Mouse (Mus musculus) adrenal gland, adult (tissue): ENCODE measurements around the gene Ubqln4.

Source experiments
- DNase-seq, 2 experiments: peaks; one replicate each; pipeline ENCODE4 v3.0.0; 2022 to 2023; ENCODE audit warnings: low spot score in 1 of 2; ENCODE audit not compliant: inconsistent age in 2 of 2

Ubqln4 gene

DNA sequence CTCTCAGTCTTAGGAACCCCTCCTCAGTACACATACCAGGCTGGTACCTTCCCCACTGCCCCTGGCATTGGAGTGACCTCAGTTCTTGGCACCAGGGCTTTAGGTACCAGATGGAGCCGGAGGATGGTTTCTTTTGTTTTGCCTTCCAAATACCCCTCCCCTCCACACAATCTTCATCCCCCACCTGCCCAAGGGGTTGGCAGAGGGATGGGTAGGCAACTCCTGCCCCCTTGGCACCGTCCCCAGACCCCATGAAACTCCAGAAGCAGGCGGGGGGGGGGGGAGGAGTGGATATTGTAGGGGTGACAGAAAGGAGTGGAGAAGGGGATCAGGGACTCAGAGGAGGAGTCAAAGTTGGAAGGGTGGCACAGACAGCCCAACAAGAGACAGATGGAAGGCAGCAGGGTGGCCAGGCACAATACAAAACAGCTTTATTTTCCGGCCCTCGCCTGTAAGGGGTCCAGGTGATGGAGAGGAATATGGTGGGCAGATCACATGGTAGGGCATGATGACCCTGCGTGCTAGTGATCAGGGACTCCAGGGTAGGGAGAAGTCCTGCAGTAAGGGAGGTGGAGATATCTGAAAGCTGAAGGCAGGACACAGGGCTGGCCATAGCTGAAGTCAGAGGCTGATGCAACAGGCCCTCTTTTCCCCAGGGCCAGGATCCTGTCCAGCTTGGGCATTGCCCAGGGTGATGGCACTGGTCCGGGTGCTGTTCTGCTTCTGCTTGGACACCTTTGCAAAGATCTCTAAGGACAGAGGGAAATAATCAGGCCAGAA is 11.7 kb upstream of the Ubqln4 start:
- DNase-seq, result no peak

DNA sequence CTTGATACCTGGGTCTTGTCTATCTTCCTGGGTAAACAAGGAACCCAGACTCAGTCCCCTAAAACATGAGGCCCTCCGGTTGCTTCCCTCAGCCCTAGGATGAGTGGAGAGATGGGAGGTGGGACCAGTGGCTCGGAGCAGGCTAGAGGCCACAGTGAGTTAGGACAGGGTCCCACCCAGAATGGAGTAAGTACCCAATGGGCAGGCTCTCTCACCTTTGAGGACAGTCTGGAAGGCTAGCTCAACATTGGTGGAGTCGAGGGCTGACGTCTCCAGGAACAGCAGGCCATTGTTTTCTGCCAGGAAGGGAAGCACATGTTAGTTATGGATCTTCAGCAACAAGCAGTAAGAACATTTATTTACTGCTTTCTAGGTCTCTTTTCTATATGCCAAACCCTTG is 11.1 kb upstream of the Ubqln4 start:
- no peak for DNase-seq

DNA sequence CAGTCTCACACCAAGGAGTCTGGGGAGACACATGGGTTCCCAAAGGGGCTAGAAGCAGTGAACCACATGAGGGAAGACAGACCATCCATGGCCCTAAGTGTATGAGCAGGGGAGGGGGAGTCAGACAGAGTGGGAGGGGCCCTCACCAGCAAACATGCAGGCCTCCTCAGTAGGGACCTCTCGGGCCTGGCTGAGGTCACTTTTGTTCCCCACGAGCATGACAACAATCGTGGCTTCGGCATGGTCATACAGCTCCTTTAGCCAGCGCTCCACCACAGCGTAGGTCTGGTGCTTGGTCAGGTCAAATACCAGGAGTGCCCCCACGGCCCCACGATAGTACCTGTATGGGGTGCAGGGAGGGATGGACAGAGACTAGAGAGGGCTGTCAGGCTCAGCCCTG is 10.4 kb upstream of the Ubqln4 start:
- no peak for DNase-seq

DNA sequence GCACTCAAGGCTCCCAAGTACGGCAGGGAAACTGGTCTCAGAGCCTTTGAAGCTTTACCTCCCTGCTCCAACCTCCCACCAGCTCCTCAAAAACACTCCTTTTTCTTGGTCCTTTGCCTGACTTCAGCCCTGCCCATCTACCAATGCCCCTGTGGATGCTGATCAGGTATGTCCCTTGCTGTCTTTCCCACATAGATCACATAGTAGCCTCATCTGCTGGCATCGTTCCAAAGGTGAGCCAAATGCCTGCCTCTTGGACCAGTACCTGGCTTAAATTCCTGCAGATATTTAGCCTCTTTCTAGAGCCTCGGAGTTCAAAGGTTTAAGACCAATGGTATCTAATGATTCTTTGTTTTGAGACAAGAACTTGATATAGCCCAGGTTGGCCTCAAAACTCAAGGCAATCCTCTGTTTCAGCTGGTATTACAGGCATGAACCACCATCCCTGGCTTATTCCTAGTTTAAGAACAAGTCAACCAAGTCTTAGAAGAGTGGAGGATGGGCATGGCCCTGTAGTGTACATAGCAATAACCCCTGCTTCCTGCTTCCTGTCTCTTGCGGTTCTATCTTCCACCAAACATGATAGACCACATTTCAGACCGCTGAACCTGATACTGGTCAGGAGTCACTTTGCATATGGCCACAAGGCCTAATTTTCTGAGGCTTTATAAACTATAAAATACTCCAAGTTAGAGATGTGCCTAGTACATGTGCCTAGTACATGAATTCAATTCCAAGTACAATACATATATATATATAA is 9.7 kb upstream of the Ubqln4 start:
- DNase-seq, result no peak

DNA sequence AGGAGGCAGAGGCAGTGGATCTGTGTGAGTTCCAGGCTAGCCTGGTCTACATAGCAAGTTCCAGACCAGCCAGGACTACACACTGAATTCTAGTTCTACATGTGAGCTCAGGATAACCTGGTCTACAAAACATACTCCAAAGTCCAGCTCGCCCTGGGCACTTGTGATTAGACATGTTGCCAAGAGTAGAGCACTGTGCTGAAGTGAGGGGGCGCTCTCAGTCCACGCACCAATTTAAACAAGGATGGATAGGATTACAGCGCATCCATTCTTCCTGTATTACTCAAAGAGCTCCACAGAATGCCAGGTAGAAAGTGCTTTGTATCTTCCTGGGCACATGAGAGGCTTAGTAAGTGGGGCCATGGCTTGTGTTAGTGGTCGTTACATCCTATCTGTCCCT is 9.0 kb upstream of the Ubqln4 start:
- DNase-seq, result peak in 1 of 2 experiments; percentile 73

DNA sequence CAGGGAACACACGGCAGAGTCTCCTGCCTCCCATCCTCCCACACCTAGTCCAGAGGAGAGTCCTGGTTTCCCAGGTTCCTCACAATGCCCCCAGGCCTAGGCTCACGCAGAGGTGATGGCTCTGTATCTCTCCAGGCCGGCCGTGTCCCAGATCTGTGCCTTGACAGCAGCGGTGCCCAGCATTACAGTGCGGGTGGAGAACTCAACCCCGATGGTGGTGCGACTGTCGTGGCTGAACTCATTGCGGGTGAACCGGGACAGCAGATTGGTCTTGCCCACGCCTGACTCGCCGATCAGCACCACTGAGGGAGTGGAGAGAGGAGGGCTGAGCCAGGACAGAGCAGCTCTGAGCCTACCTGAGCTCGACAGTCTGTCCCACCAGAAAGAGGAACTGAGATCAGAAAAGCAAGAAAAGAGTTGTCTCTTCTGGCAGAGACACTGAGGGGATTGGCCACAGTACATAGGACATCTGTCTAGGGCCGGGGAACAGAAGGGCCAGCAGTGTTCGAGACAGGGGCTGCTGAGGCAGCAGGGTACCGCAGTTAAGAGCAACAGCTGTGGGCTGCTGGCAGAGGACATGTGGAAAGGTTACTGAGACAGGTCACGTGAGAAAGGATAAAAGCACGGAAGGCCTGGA is 8.5 kb upstream of the Ubqln4 start:
- no peak for DNase-seq

DNA sequence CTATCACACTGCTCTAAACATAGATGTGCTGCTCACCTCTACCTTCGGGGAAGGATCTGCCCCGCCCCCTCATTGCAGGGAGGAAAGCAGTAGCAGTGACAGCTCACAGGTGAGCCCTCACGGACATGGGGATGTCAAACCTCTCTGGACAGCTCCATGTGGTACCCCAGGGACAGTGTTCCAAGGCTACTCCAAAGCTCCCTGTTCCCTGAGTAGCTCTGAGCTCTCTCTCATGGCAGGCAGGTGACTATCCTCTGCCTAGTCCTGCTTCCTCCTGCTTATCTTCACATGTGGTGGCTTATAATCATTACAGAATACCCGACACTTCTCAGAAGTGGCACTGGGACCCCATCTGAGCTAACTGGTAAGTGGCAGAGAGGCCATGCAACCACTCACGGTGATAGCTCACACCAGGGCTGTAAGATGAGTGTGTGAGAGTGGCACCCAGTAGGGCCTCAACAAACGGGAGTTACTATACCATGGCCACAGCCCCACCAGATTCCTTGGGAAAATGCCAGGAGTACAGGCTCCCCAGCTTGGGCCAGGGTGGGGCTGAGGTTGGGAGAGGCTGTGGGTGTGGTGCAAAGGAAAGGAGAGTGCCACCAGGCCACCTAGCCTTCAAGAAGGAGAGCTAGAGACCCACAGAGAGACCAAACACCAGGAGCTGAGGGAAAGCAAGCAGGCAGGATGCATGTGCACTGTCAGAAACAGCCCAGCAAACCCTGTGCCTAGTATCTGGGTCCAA is 6.7 kb upstream of the Ubqln4 start:
- DNase-seq, result no peak

DNA sequence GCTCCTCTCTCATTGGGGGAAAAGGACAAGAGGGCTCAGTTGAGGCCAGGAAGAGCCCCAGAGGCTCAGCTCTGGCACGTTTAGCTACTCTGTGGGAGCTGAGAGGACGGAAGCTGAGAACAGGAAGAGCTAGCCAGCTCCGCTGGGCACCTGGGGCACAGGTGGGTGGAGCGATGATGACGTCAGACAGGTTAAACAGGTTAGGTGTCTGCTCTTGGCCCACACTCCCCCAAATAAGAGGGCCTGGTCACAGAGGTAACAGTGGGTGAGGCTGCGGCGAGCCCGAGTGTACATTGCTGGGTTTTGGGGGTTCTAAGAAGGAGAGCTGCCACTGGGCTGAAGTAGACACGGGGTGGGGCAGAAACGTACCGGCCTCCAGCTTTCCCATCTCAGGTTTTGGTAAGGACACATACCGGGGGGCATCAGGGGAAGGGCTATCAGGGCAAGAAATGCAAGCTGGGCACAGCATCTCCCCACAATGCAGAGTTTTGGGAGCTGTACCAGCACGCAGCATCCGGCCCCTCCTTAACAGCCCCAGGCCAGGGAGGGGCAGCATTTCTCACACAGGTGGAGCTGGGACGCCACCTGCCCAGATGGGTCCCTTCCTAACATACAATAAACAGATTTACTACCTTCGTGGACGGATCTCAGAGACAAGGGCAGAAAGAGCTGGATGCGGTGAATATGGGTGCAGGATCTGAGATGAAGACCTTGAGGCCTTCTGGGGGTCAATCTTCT is 5.2 kb upstream of the Ubqln4 start, which contains the start of gene Rab25:
Gene Rab25, minus strand, starts transcription at position 121 of the 738 bp plus-strand sequence.
- no peak for DNase-seq

DNA sequence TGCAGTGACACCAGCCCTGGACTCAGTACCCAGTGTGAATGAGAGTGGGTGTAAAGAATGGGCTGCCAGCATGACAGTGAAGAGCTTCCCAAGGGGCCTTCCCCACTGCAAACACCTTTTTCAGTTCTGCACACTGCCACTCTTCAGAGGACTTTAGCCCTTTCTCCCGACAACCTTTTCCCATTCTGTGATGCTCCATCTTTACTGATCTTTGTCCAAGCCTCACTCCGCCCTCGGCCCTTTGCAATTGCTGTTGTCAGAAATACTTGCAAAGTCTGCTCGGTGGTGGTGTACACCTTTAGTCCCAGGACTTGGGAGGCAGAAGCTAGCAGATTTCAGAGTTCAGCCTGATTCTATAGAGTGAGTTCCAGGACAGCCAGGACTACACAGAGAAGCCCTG is 2.0 kb upstream of the Ubqln4 start:
- peak in 1 of 2 experiments; percentile 62 for DNase-seq

DNA sequence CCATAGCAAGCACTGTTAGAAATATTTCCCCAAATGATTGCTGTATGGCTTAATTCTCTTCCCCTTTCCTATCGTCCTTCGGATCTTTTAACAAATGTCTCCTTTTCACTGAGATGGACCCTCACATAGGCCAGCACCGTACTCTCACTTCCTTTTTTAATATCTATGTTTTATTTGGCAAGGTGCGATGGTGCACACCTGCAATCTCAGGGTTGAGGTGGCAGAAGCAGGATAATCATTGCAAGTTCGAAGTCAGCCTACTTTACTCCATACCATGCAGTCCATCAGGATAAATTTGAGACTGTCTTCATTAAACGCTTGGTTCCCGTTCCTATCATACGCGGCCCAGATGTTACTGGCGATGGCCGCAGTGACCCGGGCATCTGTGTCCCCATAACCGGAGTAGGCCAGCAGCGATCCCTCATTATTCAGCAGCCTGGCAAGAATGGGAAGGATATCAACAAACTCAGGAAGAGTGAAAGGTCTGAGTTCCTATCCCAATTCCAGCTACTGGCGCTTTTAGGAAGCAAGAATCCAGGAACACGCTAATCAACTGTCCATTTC is 1.4 kb upstream of the Ubqln4 start:
- DNase-seq, result no peak

DNA sequence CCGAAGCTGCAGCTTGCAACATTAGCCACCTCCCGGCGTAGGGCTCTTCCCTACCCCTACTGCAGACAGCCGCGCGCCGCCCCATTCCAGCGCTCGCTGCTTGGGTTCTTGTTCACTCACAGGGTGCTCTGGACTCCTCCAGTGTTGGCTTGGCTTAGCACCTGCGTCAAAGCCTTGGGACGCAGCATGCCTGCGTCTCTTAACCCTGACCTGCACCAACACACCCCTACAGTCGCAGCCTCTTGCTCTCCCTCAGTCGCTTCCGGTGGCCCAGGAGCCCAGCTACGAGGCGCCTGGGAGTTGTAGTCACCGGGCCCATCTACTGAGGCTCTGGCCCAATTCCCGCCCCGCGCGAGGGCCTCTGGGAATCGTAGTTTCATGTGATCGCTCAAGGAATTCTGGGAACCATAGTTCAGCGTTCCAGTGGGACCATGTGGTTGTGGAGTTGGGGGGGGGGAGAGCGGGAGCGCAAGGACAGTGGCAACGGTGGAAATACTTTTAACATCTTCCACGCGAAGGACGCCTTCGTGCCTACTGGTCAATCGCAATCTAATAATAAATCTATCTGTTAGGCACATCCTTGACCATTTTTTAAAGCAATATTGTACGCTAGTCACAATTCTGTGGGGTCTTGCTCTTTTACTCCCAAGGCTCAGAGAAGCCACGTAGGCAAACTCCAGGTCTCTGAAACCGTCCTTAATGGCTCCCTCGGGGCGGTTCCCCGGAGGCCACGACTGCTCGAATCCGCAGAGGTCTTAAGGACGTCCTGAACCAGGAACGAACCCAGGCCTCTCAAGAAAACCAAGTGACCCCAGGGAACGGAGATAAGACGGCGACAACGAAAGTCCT is 658 bp upstream of the Ubqln4 start, which contains the start of gene Lamtor2:
Gene Lamtor2, minus strand, starts transcription at position 399 of the 849 bp plus-strand sequence.
- DNase-seq, result peak; percentile 99

DNA sequence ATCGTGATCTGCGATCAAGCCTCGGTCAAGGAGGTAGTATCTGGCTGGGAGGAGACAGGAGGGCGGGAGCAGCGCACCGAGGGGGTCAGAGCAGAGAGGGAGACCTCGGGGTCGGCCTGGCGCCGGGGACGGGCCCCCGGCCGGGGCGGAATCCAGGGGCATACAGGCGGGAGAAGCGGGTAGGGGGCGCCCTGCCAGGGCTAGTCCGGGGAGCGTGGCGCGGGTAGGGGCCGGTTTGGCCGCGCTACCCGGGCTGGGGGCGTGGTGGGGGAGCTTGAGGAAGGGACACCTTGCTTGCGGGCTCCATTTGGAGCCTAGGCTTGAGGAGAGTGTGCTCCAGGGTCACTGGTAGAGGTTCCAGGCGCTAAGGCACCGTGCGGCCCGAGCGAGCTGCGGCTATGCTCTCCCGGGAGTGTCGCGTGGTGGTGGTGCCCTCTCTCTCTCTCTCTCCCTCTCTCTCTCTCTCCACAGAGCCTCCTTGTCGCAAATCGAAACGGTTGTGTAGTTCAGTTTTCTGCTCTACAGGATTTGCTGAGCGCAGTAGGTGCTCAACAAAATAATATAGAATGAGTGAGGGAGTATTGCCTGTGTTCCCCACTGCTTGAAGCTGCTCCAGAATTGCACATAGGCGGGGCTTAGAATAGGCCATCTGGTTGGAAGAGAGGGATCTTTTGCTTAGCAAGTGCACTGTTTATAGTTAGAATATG is 475 bp downstream of the Ubqln4 start:
- peak in 1 of 2 experiments; percentile 85 for DNase-seq

DNA sequence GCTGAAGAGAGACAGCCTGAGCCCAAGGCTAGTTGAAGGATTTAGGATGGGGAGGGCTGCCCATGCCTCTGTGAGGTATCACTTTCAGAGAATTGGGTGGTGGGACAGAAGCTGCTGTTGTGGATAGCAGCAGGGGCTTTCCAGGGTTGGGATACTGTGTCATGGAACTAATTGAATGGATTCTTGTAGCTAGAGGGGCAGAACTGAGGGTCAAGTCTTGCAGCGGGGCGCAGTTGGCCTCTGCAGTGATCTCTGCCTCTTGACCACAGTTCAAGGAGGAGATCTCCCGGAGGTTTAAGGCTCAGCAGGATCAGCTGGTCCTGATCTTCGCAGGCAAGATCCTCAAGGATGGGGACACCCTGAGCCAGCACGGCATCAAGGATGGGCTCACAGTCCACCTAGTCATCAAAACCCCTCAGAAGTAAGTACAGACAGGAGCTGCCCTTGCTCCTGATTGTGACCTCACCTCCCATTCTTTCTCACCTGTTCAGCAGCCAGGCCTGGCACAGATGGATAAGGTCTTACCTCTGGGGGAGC is 1.6 kb downstream of the Ubqln4 start:
- DNase-seq, result no peak

DNA sequence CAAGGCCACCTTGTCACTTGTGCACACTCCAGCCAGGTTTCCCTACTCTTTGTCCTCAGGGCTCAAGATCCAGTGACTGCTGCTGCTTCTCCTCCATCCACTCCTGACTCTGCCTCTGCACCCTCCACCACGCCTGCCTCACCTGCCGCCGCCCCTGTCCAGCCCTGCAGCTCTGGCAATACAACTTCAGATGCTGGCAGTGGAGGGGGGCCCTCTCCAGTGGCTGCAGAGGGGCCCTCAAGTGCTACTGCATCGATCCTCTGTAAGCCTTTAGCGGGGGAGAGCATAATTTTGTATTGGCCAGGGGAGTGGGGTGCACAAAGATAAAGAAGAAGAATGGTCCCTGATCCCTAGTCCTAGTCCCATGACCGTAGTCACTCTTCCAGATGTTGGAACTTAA is 2.2 kb downstream of the Ubqln4 start:
- DNase-seq, result no peak

DNA sequence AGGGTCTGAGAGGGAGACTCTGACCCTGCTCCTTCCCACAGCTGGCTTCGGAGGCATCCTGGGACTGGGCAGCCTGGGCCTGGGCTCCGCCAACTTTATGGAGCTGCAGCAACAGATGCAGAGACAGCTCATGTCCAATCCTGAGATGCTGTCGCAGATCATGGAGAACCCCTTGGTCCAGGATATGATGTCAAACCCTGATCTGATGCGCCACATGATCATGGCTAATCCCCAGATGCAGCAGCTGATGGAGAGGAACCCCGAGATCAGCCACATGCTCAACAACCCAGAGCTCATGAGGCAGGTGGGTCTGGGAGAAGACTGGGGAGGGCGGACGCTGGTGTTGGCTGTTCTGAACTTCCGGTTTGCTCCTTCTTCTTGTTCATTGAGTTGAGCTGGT is 3.1 kb downstream of the Ubqln4 start:
- DNase-seq, result no peak

DNA sequence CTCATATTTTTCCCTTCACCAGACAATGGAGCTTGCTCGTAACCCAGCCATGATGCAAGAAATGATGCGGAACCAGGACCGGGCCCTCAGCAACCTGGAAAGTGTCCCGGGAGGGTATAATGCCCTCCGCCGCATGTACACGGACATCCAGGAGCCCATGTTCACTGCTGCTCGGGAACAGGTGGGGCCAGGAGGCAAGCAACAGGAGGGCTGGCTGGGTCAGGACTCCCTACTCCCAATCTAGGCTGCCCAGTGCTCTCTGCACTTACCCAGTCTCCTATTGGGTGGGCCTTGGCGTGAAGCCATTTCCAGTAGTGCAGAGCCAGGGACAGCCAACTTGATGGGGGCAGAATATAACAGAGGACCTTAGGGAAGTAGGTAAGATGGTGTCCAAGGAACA is 6.0 kb downstream of the Ubqln4 start:
- DNase-seq, result no peak

DNA sequence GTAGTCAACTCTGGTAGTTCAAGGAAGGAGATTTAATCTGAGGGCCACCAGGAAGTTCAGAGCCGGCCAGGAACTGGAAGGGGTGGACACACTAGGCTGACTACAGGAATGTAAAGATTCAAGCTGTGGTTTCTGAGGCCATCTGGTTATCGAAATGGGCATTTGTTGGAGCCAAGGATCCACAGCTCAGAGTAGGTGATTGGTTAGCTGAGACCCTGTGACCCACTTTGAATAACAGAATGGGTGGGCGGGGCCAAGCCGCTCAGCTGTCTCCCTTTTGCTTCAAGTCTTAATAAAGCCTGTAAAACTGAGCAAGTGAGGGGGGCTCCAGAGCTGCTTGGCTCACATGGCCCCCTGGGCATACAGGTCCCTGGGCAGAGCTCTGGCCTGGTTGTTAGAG is 8.4 kb downstream of the Ubqln4 start:
- DNase-seq, result no peak

DNA sequence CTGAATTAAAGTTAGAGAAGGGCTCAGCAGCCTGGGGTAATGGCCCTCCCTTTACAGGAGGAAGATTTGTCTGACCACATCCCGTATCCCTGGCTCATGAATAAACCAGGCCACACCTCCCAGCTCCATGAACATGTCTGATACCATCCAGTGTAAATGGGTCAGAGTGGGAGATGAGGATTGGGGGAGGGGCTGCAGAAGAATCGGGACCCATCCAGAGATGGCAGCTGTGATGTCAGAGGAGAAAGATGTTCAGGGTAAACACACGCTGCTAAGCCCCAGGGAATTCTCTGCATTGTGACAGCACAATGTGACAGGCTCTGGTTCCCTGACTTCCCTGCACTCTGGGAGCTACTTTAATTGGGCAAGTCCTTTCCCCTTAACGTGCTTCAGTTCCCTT is 9.9 kb downstream of the Ubqln4 start:
- DNase-seq, result no peak
